Mouse (Mus musculus) limb, embryonic 14.5 days (tissue): ENCODE results near the gene Fbxl15. TPM values are rescaled to one million over a fixed set of nuclear protein-coding genes. Genes with fewer than 3 reads are reported as not detected.

Experiments
- ATAC-seq: fragments of 200-750 bp; cut with Nextera tagmentation; 2 replicates; pipeline ENCODE4 v1.8.0; 2017; ENCODE audit warnings: low read depth, moderate number of reproducible peaks, moderate TSS enrichment; ENCODE audit not compliant: low FRiP score
- DNase-seq: peaks from one replicate; pipeline ENCODE4 v3.0.0-alpha.2; 2015; ENCODE audit warnings: low spot score
- H3K27ac ChIP-seq: fragments of 300-500 bp; sonication (generic); replicated peaks from 2 replicates; pipeline ENCODE4 v1.5.1; 2014; ENCODE audit warnings: low read depth, mild to moderate bottlenecking, low read length, moderate library complexity, mixed read lengths
- H3K27me3 ChIP-seq: fragments of 300-500 bp; sonication (generic); 2 replicates; pipeline ENCODE4 v1.6.1; 2014; ENCODE audit warnings: low read length, mixed read lengths; ENCODE audit not compliant: control insufficient read depth, insufficient read depth
- H3K36me3 ChIP-seq: fragments of 300-500 bp; sonication (generic); 2 replicates; pipeline ENCODE4 v1.6.1; 2014; ENCODE audit warnings: mild to moderate bottlenecking, low read length, moderate library complexity, mixed read lengths; ENCODE audit not compliant: control insufficient read depth, insufficient read depth
- H3K4me1 ChIP-seq: fragments of 300-500 bp; sonication (generic); 2 replicates; pipeline ENCODE4 v1.6.1; 2014; ENCODE audit warnings: antibody characterized with exemption, low read length, mixed read lengths; ENCODE audit not compliant: control insufficient read depth, insufficient read depth
- H3K4me2 ChIP-seq: fragments of 300-500 bp; sonication (generic); replicated peaks from 2 replicates; pipeline ENCODE4 v1.6.1; 2014; ENCODE audit warnings: low read depth, mild to moderate bottlenecking, low read length, moderate library complexity; ENCODE audit not compliant: severe bottlenecking
- H3K4me3 ChIP-seq: fragments of 300-500 bp; sonication (generic); replicated peaks from 2 replicates; pipeline ENCODE4 v1.5.1; 2014; ENCODE audit warnings: low read length
- H3K9ac ChIP-seq: fragments of 300-500 bp; sonication (generic); 2 replicates; pipeline ENCODE4 v1.6.1; 2014; ENCODE audit warnings: mild to moderate bottlenecking, low read depth, low read length, moderate library complexity; ENCODE audit not compliant: severe bottlenecking
- H3K9me3 ChIP-seq: fragments of 300-500 bp; sonication (generic); 2 replicates; pipeline ENCODE4 v1.6.1; 2016; ENCODE audit warnings: low read length; ENCODE audit not compliant: control insufficient read depth
- POLR2A ChIP-seq: fragments of 200-500 bp; IDR thresholded peaks from 2 replicates; pipeline ENCODE4 v1.8.0; 2012; ENCODE audit warnings: inconsistent platforms, mild to moderate bottlenecking, moderate library complexity, borderline replicate concordance; ENCODE audit not compliant: insufficient read depth, insufficient read length; ENCODE audit errors: extremely low read depth
- WGBS: fragments of 180-500 bp; shearing (Covaris S2); extraction: QIAGEN DNeasy Blood & Tissue Kit; methylation state at CpG from one replicate; pipeline ENCODE4 v1.1.7; 2014; 5-methylcytosine and 5-hydroxymethylcytosine counted together
- polyA plus RNA-seq, 2 experiments: library from polyadenylated mRNA; depleted of rRNA in 1 of 2; stranded (reverse) in 1 of 2; unstranded in 1 of 2; fragments of >200 nt; fragmentation: Nextera tagmentation in 1 of 2; extraction: Ambion mirVana in 1 of 2; gene quantifications; 2 replicates each; pipeline versions ENCODE4 v1.2.1 to v1.2.3; 2012 to 2014

Fbxl15 gene
- polyA plus RNA-seq, 2 experiments, result 10.8 to 13.5 TPM

DNA sequence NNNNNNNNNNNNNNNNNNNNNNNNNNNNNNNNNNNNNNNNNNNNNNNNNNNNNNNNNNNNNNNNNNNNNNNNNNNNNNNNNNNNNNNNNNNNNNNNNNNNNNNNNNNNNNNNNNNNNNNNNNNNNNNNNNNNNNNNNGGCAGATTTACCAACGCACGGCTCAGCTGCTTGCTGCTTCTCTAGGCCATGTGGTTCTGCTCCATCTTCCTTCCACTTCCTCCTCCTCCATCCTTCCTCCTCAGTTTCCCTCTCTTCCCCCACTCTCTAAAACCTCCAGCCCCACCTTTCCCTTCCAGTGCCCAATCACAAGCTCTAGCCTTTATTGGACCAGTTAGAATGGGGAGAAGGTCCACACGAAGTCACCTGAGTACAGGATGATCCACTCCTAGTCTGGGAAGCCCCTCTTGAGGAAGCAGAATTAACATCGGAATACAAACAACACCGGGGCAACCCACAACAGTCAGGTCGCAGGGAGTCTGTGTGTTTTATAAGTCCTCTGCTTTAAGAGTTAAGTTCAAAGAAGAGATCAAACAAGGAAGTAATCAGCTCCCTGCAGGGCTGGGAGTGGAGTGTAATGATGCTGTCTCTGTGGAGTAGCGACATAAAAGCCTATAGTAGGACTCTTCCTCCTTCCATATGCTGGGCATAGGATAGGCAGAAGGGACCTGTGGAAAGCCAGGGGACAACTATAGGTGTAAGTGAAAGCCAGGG lies 16.9 kb downstream of the Fbxl15 start:
- ATAC-seq, result no peak
- Histone ChIP-seq H3K4me3 (no peak overlapping the region), H3K9ac (no peak overlapping the region), H3K27ac (no peak overlapping the region), H3K27me3 (no peaks in the 10 kb centered on the region), H3K36me3 (no peaks in the 10 kb centered on the region), H3K9me3 (no peaks in the 10 kb centered on the region), H3K4me2 (no peak overlapping the region), H3K4me1 (0 out of 2 replicates have a peak, but pooled peaks cover 5% of the 10 kb centered on the region)
- DNase-seq, result no peak
- WGBS, result 12% methylated on average over 7 of the region's 7 CpGs
- no peak for TF ChIP-seq POLR2A

DNA sequence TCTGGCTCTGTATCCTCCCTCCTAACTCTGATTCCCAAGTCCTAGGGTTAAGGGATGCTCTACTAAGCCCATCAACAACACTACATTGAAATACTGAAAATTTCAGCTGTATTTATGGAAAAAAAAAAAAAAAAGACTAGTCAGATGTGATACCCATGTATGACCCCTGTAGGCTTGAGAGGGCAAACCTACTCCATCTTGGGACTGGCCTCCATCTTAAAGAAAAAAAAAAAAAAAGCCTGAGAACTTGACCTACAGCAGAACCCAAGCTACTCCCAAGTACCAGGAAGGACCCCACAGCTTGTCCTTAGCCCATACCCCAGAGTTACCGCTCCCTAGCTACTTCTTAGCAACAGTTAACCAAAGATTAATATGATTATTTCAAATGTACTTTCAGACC lies 19.2 kb downstream of the Fbxl15 start:
- TF ChIP-seq POLR2A, result no peak
- H3K4me2 ChIP-seq, result no peak overlapping the region
- no peak for DNase-seq
- no peak for ATAC-seq
- no peak overlapping the region for H3K4me3 ChIP-seq
- no peak overlapping the region for H3K9ac ChIP-seq
- H3K9me3 ChIP-seq, result no peaks in the 10 kb centered on the region
- H3K27ac ChIP-seq, result no peak overlapping the region
- 93% methylated on average over 1 of the region's 1 CpGs for WGBS
- H3K27me3 ChIP-seq, result no peaks in the 10 kb centered on the region
- H3K4me1 ChIP-seq, result 0 out of 2 replicates have a peak, but pooled peaks cover 7% of the 10 kb centered on the region
- H3K36me3 ChIP-seq, result no peaks in the 10 kb centered on the region

DNA sequence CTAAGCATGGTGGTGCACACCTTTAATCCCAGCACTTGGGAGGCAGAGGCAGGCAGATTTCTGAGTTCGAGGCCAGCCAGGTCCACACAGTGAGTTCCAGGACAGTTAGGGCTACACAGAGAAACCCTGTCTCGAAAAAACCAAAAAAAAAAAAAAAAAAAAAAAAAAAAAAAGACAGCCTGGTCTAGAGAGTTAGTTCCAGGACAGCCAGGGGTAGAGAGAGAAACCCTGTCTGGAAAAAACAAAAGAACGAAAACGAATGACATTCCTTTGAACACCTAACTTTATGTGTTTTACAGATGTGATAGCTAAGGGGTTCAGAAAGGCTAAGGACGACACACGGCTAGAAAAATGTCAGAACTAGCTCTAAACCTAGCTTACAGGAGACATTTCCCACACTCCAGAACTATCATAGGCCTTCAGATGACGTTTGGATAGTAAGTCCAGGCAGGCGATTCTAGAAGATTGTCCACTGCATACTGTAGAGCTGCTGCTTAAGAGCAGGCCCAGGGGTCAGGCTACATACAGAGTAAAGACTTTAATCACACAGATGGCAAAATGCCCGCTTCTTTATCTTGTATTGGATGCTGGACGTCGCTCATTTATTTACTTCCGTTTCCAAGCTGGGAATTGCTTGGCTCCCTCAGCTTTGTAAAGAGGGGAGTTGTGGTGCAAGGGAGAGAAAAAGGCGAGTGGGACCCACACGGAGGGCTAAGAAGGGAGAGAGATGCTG lies 20.1 kb downstream of the Fbxl15 start:
- TF ChIP-seq POLR2A, result no peak
- no peaks in the 10 kb centered on the region for H3K36me3 ChIP-seq
- H3K4me3 ChIP-seq, result peak overlapping the region; percentile 76
- H3K9me3 ChIP-seq, result no peaks in the 10 kb centered on the region
- DNase-seq, result peak; percentile 39
- peak overlapping the region; percentile 85 for H3K4me2 ChIP-seq
- 0 out of 2 replicates have a peak, but pooled peaks cover 7% of the 10 kb centered on the region for H3K4me1 ChIP-seq
- no peaks in the 10 kb centered on the region for H3K27me3 ChIP-seq
- WGBS, result 27% methylated on average over 14 of the region's 14 CpGs
- no peak for ATAC-seq
- peak overlapping the region; percentile 80 for H3K9ac ChIP-seq
- H3K27ac ChIP-seq, result peak overlapping the region; percentile 79

DNA sequence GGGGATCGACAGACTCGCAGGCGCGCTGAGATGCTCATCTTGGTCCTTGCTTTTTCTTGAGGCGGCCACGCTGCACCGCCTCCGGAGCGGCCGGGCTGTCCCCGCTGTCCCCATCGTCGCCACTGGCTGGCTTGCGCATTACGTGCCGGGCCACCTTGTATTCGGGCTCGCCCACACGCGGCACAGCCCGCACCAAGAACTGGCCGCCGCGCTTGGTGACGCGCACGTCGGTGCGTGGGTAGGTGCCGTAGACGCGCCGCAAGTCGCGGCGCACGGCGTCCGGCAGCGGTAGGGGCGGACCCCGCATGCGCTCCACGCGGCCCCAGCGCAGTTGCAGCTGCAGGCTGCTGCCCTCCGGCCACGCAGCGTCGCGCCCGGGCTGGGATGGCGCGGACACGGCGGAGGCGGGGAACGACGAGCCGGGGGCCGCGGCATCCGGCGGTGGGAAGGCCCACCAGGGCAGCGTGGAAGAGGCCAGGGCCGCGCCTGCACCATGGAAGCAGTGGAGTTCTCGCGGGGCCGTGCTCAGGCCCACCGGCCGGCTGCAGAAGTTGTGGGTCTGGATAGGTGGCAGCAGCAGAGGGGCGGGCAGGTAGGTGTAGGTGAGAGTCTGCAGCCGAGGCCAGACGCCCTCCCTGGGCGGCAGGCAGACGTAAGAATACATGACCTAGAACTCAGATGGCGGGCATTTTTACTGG lies 20.9 kb downstream of the Fbxl15 start:
- 1% methylated on average over 75 of the region's 78 CpGs for WGBS
- H3K9me3 ChIP-seq, result no peaks in the 10 kb centered on the region
- peak; percentile 73 for DNase-seq
- H3K27ac ChIP-seq, result peak overlapping the region; percentile 79
- H3K36me3 ChIP-seq, result no peaks in the 10 kb centered on the region
- H3K4me2 ChIP-seq, result peak overlapping the region; percentile 85
- peak overlapping the region; percentile 76 for H3K4me3 ChIP-seq
- ATAC-seq, result peak; percentile 91
- H3K4me1 ChIP-seq, result 0 out of 2 replicates have a peak, but pooled peaks cover 7% of the 10 kb centered on the region
- peak overlapping the region; percentile 80 for H3K9ac ChIP-seq
- no peaks in the 10 kb centered on the region for H3K27me3 ChIP-seq
- TF ChIP-seq POLR2A, result peak; percentile 84

DNA sequence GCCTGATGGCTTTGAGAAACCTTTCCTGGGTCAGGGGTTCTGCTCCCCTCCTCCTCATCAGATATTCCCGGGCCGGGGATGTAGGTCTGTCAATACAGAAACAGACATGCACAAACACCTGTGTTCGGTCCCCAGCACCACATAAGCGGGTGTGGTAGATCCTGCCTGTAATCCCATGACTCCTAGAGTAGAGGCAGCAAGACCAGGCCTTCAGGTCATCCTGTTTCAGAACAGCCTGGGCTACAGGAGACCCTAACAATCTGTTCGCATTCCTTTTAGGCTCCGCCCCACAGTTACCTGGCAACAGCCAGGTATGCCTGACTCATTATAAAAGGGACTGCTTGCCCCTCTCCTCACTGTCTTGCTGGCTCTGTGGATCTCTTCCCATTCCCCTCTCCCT lies 21.6 kb downstream of the Fbxl15 start:
- Histone ChIP-seq H3K27ac (peak overlapping the region; percentile 79), H3K27me3 (no peaks in the 10 kb centered on the region), H3K36me3 (no peaks in the 10 kb centered on the region), H3K9ac (peak overlapping the region; percentile 80), H3K4me3 (peak overlapping the region; percentile 76), H3K4me2 (peak overlapping the region; percentile 85), H3K4me1 (0 out of 2 replicates have a peak, but pooled peaks cover 7% of the 10 kb centered on the region), H3K9me3 (no peaks in the 10 kb centered on the region)
- no peak for DNase-seq
- 28% methylated on average over 6 of the region's 6 CpGs for WGBS
- ATAC-seq, result no peak
- TF ChIP-seq POLR2A, result no peak
